Mouse (Mus musculus) liver, embryonic 13.5 days (tissue): ENCODE data around the gene Rpl9-ps6. TPM values are rescaled to one million over a fixed set of nuclear protein-coding genes. Genes with fewer than 3 reads are reported as not detected.
"Not testable (repeated sequence)": the region's sequence is repeated elsewhere in the genome, so short reads cannot be mapped to it uniquely, and the experiment has no call there.

Source experiments
- ATAC-seq: fragments of 200-750 bp; cut with Nextera tagmentation; 2 replicates; pipeline ENCODE4 v1.8.0; 2017; ENCODE audit warnings: low read depth, mild to moderate bottlenecking, moderate number of reproducible peaks, moderate library complexity
- DNase-seq: peaks from one replicate; pipeline ENCODE4 v3.0.0; 2022
- H3K27ac ChIP-seq: fragments of 300-500 bp; sonication (generic); 2 replicates; pipeline ENCODE4 v1.5.1; 2015; ENCODE audit warnings: moderate library complexity, mild to moderate bottlenecking, inconsistent platforms
- H3K27me3 ChIP-seq: fragments of 300-500 bp; sonication (generic); 2 replicates; pipeline ENCODE4 v1.6.1; 2015; ENCODE audit warnings: mild to moderate bottlenecking, inconsistent platforms
- H3K36me3 ChIP-seq: fragments of 300-500 bp; sonication (generic); 2 replicates; pipeline ENCODE4 v1.6.1; 2015; ENCODE audit warnings: mild to moderate bottlenecking, inconsistent platforms
- H3K4me1 ChIP-seq: fragments of 300-500 bp; sonication (generic); replicated peaks from 2 replicates; pipeline ENCODE4 v1.6.1; 2015; ENCODE audit warnings: inconsistent platforms
- H3K4me2 ChIP-seq: fragments of 300-500 bp; sonication (generic); 2 replicates; pipeline ENCODE4 v1.6.1; 2015; ENCODE audit warnings: inconsistent platforms, mild to moderate bottlenecking, moderate library complexity
- H3K4me3 ChIP-seq: fragments of 300-500 bp; sonication (generic); replicated peaks from 2 replicates; pipeline ENCODE4 v1.5.1; 2015; ENCODE audit warnings: mild to moderate bottlenecking, inconsistent platforms
- H3K9ac ChIP-seq: fragments of 300-500 bp; sonication (generic); 2 replicates; pipeline ENCODE4 v1.6.1; 2015; ENCODE audit warnings: mild to moderate bottlenecking, inconsistent platforms
- H3K9me3 ChIP-seq: fragments of 300-500 bp; sonication (generic); replicated peaks from 2 replicates; pipeline ENCODE4 v1.6.1; 2016; ENCODE audit warnings: inconsistent platforms
- WGBS: fragments of 180-500 bp; shearing (Covaris S2); methylation state at CpG from one replicate; pipeline ENCODE4 v1.1.7; 2015; ENCODE audit not compliant: insufficient replicate concordance; 5-methylcytosine and 5-hydroxymethylcytosine counted together
- polyA plus RNA-seq: library from polyadenylated mRNA; unstranded; fragments of >200 nt; fragmentation: Nextera tagmentation; extraction: Ambion mirVana; gene quantifications from 2 replicates; pipeline ENCODE4 v1.2.1, GENCODE M21; 2015

The Rpl9-ps6 gene
- polyA plus RNA-seq, 1 experiment from 2014 or later: 99.8 TPM

GRCm38 (mm10) chr19:32494611-32495010, 28.2 kb upstream of the Rpl9-ps6 start:
- Histone ChIP-seq H3K9me3 (no peaks in the 10 kb centered on the region), H3K36me3 (peaks cover 85% of the 10 kb centered on the region), H3K4me2 (no peak overlapping the region), H3K4me3 (no peak overlapping the region), H3K27ac (no peak overlapping the region), H3K4me1 (peaks cover 44% of the 10 kb centered on the region), H3K27me3 (no peaks in the 10 kb centered on the region), H3K9ac (no peak overlapping the region)
- no peak; the same call in 1 of the 2 replicates for ATAC-seq
- WGBS: 84% methylated on average over 13 of the region's 13 CpGs
- DNase-seq: no peak

- H3K27me3 ChIP-seq: no peaks in the 10 kb centered on the region
Measured at GRCm38 (mm10) chr19:32493471-32493870, 27.1 kb upstream of the Rpl9-ps6 start.

GRCm38 (mm10) chr19:32492981-32493380, 26.6 kb upstream of the Rpl9-ps6 start:
- no peak for DNase-seq
- peaks cover 74% of the 10 kb centered on the region for H3K36me3 ChIP-seq
- 84% methylated on average over 5 of the region's 5 CpGs for WGBS
- no peaks in the 10 kb centered on the region for H3K9me3 ChIP-seq
- no peak overlapping the region for H3K4me2 ChIP-seq
- no peak overlapping the region for H3K27ac ChIP-seq
- no peak for ATAC-seq
- no peaks in the 10 kb centered on the region for H3K27me3 ChIP-seq
- no peak overlapping the region for H3K9ac ChIP-seq
- H3K4me3 ChIP-seq: no peak overlapping the region
- H3K4me1 ChIP-seq: peaks cover 54% of the 10 kb centered on the region

More at GRCm38 (mm10) chr19:32493471-32493870, 27.1 kb upstream of the Rpl9-ps6 start:
- Histone ChIP-seq H3K4me2 (no peak overlapping the region), H3K27ac (no peak overlapping the region), H3K9ac (no peak overlapping the region), H3K4me1 (peaks cover 49% of the 10 kb centered on the region), H3K36me3 (peaks cover 79% of the 10 kb centered on the region), H3K9me3 (no peaks in the 10 kb centered on the region), H3K4me3 (no peak overlapping the region)
- DNase-seq: no peak
- 91% methylated on average over 8 of the region's 8 CpGs for WGBS
- no peak for ATAC-seq

GRCm38 (mm10) chr19:32492339-32492738, 26.0 kb upstream of the Rpl9-ps6 start:
- Histone ChIP-seq H3K9ac (no peak overlapping the region), H3K4me1 (peaks cover 57% of the 10 kb centered on the region), H3K27me3 (no peaks in the 10 kb centered on the region), H3K4me3 (no peak overlapping the region), H3K9me3 (no peaks in the 10 kb centered on the region), H3K27ac (no peak overlapping the region), H3K36me3 (peaks cover 67% of the 10 kb centered on the region), H3K4me2 (no peak overlapping the region)
- DNase-seq (no peak), ATAC-seq (no peak)
- WGBS: 97% methylated on average over 3 of the region's 3 CpGs

GRCm38 (mm10) chr19:32490976-32491375, 24.6 kb upstream of the Rpl9-ps6 start:
- Histone ChIP-seq H3K9ac (peak overlapping the region; percentile 43; the same call in 1 of the 2 replicates), H3K27me3 (no peaks in the 10 kb centered on the region), H3K4me1 (peaks cover 57% of the 10 kb centered on the region), H3K36me3 (peaks cover 56% of the 10 kb centered on the region), H3K9me3 (no peaks in the 10 kb centered on the region), H3K4me3 (peak overlapping the region; percentile 1; the same call in 1 of the 2 replicates), H3K27ac (peak overlapping the region; percentile 36; the same call in 1 of the 2 replicates), H3K4me2 (peak overlapping the region; percentile 27; the same call in 1 of the 2 replicates)
- WGBS: 74% methylated on average over 2 of the region's 2 CpGs
- ATAC-seq (no peak), DNase-seq (no peak)

- H3K27ac ChIP-seq: peak overlapping the region; percentile 43; the same call in 1 of the 2 replicates
- no peak for DNase-seq
- 76% methylated on average over 12 of the region's 12 CpGs for WGBS
- peak overlapping the region; percentile 84 for H3K4me2 ChIP-seq
- H3K4me3 ChIP-seq: peak overlapping the region; percentile 86
- H3K36me3 ChIP-seq: peaks cover 39% of the 10 kb centered on the region
- peaks cover 55% of the 10 kb centered on the region for H3K4me1 ChIP-seq
- ATAC-seq: no peak
- H3K27me3 ChIP-seq: no peaks in the 10 kb centered on the region
- peak overlapping the region; percentile 59 for H3K9ac ChIP-seq
- no peaks in the 10 kb centered on the region for H3K9me3 ChIP-seq
Measured at GRCm38 (mm10) chr19:32489166-32489895, 23.0 kb upstream of the Rpl9-ps6 start.

GRCm38 (mm10) chr19:32487595-32488255, 21.3 kb upstream of the Rpl9-ps6 start:
- 28% methylated on average over 8 of the region's 8 CpGs for WGBS
- Histone ChIP-seq H3K36me3 (peaks cover 23% of the 10 kb centered on the region), H3K27ac (peak overlapping the region; percentile 95), H3K4me3 (peak overlapping the region; percentile 86), H3K27me3 (no peaks in the 10 kb centered on the region), H3K9ac (peak overlapping the region; percentile 93), H3K4me1 (peaks cover 66% of the 10 kb centered on the region), H3K9me3 (no peaks in the 10 kb centered on the region), H3K4me2 (peak overlapping the region; percentile 84)
- DNase-seq: no peak
- ATAC-seq: peak; percentile 45

GRCm38 (mm10) chr19:32486106-32486724, 19.8 kb upstream of the Rpl9-ps6 start:
- H3K27me3 ChIP-seq, H3K9me3 ChIP-seq: not testable (repeated sequence)
- WGBS: under 1% methylated on average over 47 of the region's 47 CpGs
- ATAC-seq: peak; percentile 89
- H3K4me1 ChIP-seq: peaks cover 73% of the 10 kb centered on the region
- DNase-seq: peak; percentile 78
- H3K9ac ChIP-seq: peak overlapping the region; percentile 93
- peak overlapping the region; percentile 95 for H3K27ac ChIP-seq
- peak overlapping the region; percentile 86 for H3K4me3 ChIP-seq
- H3K4me2 ChIP-seq: peak overlapping the region; percentile 84
- peaks cover 11% of the 10 kb centered on the region for H3K36me3 ChIP-seq

- Histone ChIP-seq H3K9me3 (no peaks in the 10 kb centered on the region), H3K27ac (peak within 1 kb of the TSS; percentile 95), H3K4me3 (peak within 1 kb of the TSS; percentile 86), H3K4me2 (peak within 1 kb of the TSS; percentile 84), H3K36me3 (peaks cover 6% of the 10 kb centered on the region; the same call in 1 of the 2 replicates), H3K4me1 (peaks cover 73% of the 10 kb centered on the region), H3K27me3 (no peaks in the 10 kb centered on the region), H3K9ac (peak within 1 kb of the TSS; percentile 93)
- DNase-seq (peak; percentile 82), ATAC-seq (peak; percentile 79)
- WGBS: under 1% methylated on average over 64 of the region's 64 CpGs
Measured at GRCm38 (mm10) chr19:32485681-32486105, 19.3 kb upstream of the Rpl9-ps6 start, which contains the start of gene Minpp1. Minpp1 (plus strand) TSS chr19:32485769.

GRCm38 (mm10) chr19:32484941-32485660, 18.7 kb upstream of the Rpl9-ps6 start:
- Histone ChIP-seq H3K27me3 (no peaks in the 10 kb centered on the region), H3K27ac (peak overlapping the region; percentile 95), H3K4me2 (peak overlapping the region; percentile 84), H3K9ac (peak overlapping the region; percentile 93), H3K9me3 (no peaks in the 10 kb centered on the region), H3K36me3 (peaks cover 5% of the 10 kb centered on the region; the same call in 1 of the 2 replicates), H3K4me1 (peaks cover 74% of the 10 kb centered on the region), H3K4me3 (peak overlapping the region; percentile 86)
- DNase-seq (no peak), ATAC-seq (no peak)
- WGBS: 16% methylated on average over 13 of the region's 13 CpGs
